Mouse (Mus musculus) frontal cortex, postnatal 25 days (tissue): Measurements from ENCODE around the gene Osbpl10.
A peak's percentile ranks its signal among the peaks of the same experiment; 100 is the strongest.
"Not testable (repeated sequence)": the region's sequence is repeated elsewhere in the genome, so short reads cannot be mapped to it uniquely, and the experiment has no call there.

Experiments used
- DNase-seq, 2 experiments: peaks; one replicate each; pipeline ENCODE4 v3.0.0; 2022; ENCODE audit warnings: low spot score in 2 of 2

Osbpl10 gene

GRCm38 (mm10) chr9:114985741-114986140 is 7.4 kb downstream of the Osbpl10 start:
- DNase-seq = no peak

DNA sequence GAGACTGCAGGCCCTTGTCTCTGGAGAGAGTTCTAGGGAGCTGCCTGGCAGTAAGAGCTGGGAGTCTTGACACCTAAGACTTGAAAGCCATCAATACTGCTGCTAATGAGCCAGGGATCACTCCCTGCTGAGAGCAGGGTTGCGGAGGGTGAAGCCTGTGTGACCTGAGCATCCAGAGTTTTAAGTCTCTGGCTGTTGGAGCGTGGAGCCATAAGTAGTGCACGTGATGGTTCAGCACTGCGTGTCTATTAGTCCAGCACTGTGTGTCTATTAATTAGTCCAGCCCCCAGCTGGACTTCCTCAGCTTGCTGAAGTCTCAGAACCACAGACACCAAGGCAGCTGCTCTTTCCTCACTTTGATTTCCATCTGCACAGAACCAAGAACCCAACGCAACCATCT is 8.0 kb downstream of the Osbpl10 start:
- no peak for DNase-seq

DNA sequence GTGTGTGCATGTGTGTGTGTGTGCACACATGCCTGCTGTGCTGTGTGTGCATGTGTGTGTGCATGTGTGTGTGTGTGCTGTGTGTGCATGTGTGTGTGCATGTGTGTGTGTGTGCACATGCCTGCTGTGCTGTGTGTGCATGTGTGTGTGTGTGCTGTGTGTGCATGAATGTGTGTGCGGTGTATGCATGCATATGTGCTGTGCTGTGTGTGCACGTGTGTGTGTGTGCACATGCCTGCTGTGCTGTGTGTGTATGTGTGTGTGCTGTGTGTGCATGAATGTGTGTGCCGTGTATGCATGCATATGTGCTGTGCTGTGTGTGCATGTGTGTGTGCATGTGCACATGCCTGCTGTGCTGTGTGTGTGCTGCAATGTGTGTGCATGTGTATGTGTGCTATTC is 9.7 kb downstream of the Osbpl10 start:
- no peak for DNase-seq

DNA sequence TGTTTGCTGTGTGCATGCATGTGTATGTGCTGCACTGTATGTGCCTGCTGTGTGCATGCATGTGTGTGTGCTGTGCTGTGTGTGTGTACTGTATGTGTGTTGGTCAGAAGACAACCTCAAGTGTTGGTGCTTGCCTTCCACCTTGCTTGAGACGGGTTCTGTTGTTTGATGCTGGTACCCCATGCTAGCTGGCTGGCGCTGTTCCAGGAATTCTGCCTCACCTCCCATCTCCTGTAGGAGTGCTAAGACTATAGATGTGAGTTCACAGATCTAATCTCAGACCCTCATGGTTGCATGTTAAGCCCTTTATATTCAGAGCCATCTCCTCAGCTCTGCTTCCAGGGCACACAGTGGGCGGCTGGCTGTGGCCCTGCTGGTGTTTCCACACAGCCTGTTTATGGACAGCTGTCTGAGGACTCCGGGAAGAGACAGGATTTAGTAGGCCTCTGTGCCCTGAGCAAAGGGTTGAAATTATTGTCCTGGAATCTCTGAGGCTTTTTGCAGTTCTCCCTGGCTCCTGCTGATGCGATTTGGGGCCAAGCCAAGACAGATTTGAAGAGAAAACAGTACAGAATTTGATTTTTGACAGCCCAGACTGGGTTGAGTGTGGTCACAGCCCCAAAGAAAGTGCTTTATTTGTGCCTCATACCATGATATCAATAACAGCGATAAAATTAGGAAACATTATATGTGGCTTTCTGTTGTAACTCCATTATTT is 10.4 kb downstream of the Osbpl10 start:
- DNase-seq = no peak

GRCm38 (mm10) chr9:114990421-114990820 is 12.1 kb downstream of the Osbpl10 start:
- DNase-seq = no peak

GRCm38 (mm10) chr9:114992528-114992927 is 14.2 kb downstream of the Osbpl10 start:
- DNase-seq = no peak

- no peak for DNase-seq
Measured at GRCm38 (mm10) chr9:114995250-114995649, 16.9 kb downstream of the Osbpl10 start.

GRCm38 (mm10) chr9:114995716-114996115 is 17.3 kb downstream of the Osbpl10 start:
- no peak for DNase-seq

DNA sequence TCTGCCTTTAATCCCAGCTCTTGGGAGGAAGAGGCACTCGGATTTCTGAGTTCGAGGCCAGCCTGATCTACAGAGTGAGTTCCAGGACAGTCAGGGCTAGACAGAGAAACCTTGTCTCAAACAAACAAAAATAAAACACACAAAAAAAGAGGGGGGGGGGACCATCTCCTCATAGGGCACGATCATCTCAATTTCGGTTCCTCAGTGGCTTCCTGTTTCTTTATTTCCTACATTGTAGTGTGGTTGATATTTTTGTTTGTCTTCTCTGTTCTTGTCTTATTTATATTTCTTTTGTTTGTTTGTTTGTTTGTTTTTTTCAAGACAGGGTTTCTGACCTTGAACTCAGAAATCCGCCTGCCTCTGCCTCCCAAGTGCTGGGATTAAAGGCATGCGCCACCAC is 18.1 kb downstream of the Osbpl10 start:
- DNase-seq = no peak

DNA sequence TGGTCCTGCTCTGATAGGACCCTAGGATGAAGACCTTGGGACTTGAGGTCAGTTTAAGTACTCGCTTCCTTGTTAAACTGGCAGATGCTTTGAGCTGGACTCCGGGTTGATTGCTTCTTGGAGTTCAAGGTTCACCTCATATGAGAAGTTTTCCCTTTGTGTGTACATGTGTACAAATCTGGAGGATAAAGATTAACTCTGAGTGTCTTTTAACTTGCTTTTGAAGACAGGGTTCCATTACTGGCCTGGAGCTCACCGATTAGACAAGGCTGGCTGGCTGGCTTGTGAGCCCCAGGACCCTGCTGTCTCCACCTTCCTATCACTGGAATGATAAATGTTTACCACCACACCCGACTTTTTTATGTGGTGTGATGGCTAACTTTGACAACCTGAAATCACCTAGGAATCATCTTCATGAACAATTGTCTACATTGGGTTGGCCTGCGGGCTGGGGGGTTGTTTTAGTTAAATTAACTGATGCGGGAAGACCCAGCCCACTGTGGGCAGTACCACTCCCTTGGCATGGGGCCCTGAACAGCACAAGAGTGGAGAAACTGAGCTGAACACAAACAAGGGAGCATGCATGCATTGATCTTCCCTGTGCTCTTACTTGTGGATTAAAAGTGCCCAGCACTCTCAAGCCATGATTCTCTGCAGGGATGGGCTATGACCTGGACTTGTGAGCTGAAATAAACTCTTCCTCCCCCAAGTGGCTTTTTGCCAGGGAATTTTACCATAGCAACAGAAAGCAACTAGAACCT is 20.8 kb downstream of the Osbpl10 start:
- DNase-seq = no peak

GRCm38 (mm10) chr9:114999771-115000146 is 21.4 kb downstream of the Osbpl10 start:
- no peak for DNase-seq

- no peak for DNase-seq
Measured at GRCm38 (mm10) chr9:115005446-115005845, 27.1 kb downstream of the Osbpl10 start.

- DNase-seq = no peak
Measured at GRCm38 (mm10) chr9:115007776-115008175, 29.4 kb downstream of the Osbpl10 start.

DNA sequence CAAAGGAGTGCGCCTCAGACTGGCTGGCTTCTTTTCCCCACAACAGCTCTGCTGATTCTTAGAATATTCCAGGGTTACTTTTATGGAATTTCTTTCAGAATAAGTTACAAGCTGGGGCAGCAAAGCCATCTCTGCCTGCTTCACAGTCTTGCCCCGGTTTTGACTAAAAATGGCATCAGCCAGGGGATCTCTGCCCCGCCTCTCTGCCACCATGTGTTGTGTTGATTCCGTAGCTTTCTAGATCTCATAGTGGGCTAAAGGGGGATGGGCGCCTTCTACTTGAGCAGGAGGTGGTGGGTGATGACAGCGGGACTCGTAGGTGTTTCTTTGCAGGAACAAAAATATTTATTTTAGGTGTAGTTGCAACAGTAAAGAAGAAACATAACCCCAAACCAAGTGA is 29.8 kb downstream of the Osbpl10 start:
- DNase-seq = no peak

GRCm38 (mm10) chr9:115012367-115012766 is 34.0 kb downstream of the Osbpl10 start:
- no peak for DNase-seq

DNA sequence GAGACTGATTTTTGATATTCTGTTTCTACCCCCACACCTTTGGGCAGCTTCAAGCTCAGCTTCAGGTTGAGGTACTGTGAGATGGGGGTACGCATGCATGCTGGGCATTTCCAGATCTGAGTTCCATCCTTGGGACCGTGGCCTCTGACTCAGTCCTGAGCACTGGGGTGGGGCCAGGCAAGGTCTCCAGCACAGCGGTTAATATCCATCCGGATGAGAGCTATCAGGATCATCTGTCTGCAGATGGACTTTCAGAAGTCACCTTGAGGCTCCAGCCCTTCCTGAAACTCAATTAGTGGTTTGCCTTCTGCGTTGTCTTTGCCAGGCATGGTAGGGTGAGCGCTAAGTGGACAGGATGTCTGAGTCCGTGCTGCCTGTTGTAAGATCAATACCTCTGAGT is 41.8 kb downstream of the Osbpl10 start:
- no peak for DNase-seq

DNA sequence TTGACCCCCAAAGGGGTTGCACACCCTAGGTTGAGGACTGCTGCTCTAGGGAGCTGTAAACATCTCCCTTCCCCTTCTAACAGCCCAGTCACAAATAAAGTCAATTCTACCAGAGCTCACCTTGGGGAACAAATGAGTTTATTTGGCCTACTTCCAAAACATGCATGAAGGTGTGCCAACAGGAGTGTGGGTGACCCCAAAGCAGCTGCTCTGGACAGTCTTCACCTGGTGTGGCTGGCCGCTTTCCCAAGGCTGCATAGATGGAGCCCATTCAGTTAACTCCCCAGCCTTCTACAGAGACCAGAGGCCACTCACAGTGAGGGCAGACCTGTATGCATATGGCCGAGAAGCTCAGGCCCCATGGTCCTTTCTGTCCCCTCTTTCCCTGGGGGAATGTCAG is 43.0 kb downstream of the Osbpl10 start:
- DNase-seq = no peak

- DNase-seq = no peak
Measured at GRCm38 (mm10) chr9:115023137-115023536, 44.8 kb downstream of the Osbpl10 start.

DNA sequence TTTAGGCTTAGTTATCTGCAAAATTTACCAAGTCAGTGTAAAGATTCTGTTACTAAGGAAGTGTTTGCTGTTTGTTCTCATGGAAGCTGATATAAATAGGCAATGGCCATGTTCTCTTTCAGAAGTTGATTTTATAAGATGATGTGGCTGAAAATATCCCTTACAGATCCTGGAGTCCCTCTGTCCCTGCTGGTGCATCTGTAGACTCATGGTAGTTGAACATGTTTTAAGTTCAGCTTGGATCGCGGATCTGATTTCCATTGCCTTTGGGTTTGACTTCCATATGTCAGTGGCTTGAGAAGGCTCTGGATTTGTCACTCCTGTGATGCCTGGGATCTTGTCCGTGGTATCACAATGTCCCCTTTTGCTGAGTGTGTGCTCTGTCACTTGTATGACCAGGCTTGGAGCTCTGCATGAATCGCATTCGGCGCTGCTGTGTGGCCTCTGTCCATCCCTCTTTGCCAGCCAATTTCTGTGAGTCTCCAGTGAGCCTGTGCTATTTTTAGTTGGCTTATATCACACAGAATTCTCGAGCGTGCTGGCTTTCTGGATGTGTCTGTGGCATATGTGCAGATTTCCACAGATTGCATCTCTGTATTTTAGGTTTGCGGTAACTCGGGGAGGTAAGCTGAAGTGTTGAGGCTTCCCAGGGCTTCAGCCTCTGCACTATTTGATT is 45.5 kb downstream of the Osbpl10 start:
- DNase-seq = peak in 1 of 2 experiments; percentile 18

DNA sequence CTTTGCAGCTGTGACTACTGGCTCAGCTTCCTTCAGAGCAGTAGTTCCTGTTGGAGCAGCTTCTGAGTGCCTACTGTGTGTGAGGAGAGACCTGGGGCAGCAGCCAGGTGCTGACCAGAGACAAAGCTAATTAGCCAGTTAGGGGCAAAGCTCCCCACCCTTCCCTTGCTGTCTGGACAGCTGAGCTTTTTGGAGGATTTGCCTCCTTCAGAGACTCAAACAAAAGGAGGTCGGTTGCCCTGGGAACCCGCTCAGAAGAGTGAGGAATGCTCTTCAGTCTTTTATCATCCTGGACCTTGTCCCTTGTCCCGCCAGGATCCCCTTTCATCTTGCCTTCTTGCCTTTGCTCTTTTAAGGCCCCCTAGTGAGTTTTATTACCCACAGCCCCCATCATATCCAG is 50.9 kb downstream of the Osbpl10 start:
- no peak for DNase-seq

DNA sequence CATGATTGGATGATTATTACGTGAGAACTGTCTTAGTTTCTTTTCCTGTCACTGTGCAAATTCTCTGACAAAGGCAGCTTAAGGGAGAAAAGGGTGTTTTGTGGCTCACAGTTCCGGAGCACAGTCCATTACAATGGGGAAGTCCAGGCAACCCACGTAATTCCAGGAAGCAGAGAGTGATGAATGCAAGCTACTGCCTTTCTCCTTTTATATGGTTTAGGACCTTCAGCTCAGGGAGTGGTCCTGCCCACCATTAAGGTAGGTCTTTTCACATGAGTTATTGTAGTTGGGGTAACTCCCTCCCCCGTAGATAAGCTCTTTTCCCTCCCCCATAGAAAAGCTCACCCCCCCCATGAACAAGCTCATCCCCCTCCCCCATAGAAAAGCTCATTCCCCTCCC is 52.2 kb downstream of the Osbpl10 start:
- no peak for DNase-seq

DNA sequence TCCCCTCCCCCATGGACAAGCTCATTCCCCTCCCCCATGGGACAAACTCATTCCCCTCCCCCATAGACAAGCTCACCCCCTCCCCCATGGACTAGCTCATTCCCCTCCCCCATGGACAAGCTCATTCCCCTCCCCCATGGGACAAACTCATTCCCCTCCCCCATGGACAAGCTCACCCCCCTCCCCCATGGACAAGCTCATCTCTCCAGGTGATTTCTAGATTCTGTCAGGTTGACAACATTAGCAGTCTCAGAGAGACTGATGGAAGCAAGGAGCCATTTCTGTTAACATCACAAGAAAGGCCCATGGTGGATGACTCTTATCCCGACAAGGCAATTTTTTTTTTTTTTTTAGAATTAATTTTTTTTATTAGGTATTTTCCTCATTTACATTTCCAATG is 52.7 kb downstream of the Osbpl10 start:
- not testable (repeated sequence) for DNase-seq

DNA sequence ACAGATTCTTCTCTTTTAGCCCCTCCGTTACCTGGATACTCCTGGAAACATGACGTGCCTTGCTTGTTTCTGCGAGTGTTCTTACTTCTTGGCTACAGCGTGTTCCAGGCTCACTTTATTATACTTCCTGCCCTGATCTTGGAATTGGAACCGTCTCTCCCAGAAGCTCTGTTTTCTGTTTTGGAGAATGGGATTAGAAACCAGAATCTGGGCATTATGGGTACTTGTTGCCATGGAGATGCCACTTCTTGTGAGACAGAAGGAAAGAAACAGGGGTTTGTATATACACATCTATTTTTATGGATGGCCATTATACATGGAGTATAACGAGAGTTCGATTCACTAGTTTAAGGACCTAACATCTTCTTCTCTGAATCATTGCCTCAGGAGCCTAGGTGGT is 54.4 kb downstream of the Osbpl10 start:
- no peak for DNase-seq
